Mouse (Mus musculus): ENCODE measurements around the gene Pla2g6.

The Pla2g6 gene

DNA sequence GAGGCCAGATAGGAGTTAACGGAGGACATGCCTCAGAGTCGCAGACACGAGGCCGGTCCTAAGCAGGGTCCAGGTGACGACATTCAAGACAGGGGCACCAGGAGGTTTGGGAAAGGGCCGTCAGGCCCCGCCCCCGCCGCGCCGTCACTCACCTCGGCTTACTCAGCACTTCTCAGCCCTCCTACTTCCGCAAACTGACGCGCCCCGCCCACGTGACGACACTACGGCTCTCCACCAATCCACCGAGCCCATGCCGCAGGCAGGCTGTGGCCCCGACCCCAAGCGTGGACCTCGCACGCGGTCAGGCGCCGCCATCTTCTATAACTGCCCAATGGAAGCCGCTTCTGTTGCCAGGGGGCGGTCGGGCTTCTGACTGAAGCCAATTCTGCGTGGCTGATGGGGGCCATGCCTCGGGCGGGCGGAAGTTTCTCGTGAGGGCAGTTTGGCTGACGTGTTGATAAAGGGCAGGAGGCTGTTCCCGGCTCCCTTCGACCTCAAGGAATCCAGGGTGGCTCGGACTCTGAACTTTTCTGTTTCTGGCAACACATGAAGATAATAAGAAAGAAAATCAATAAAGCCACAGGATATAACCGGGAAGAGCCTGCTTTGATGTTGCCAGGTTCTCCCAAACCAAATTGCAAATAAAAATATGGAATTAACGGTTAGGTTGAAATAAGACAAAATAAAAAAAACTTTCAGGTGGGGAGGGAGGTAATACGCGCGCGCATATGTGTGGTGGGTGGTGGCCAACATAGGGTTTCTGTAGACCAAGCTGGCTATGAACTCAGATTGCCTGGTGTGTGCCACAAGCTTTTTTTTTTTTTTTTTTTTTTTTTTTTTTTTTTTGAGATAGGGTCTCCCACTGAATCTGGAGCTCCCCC, at the start of gene Pla2g6:
TSS of gene Pla2g6 (minus strand) at position 333 of the 881 bp plus-strand sequence.
- DNase-seq, result peak; percentile 99

DNA sequence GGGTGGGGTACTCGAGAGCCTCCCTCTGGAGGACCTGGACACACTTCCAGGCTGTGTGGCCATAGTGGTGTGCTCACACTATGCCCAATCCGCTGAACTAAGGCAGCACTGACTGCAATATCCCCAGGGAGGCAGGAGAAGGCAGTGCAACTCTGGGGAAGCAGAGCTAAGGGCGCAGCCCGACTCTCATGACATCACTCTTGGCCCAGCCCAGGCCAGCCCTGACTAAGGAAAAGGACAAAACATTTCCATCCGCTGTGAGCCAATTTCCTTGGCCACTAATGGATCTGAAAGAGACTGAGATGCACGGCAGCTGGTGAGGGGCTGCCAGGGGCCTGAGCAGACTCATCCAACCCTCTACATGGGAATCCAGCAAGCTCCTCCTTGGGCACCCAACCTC, 49.5 kb upstream of the Pla2g6 start:
- peak; percentile 42 for DNase-seq

DNA sequence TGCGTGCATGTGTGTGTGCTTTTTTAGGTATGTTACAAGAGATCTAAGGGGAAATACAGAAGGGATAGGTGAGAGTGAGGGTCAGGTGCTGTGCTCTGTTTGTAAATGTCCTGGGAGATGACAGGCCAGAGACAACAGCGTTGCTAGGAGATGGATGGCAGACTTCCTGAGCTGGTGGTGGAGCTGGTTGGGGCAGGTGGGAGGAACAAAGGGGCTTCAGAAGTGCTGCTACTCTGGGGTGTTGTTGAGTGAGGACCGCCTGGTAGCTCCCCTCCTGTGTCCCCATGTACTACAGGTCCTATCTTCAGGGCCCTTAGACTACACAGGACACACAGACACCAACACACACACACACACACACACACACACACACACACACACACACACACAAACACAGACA, 46.6 kb upstream of the Pla2g6 start:
- no peak for DNase-seq

DNA sequence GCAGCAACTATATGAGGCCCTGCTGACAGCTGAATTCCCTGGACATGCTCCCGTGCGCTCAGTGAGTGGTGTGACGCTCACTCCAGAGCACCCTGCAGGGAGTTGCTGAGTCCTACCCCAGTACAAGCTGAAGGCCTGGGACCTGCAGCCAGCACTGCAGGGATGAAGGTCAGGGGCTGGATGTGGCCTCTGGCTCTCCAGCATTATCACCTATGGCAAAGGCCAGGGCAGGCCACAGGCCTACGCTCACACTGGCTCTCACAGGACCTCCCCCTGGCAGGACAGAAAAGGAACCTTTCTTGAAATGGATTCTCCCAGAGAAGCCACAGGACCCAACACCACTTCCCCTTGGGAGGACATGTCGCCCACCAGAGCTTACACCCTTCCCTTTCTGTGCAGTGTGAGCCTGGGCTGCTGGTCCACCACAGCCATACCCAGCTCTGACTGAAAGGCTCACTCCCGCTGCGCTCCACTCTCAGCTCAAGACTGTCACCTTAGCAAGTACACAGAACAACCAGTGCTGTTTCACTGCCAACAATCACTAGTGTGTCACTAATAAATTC, 42.2 kb upstream of the Pla2g6 start:
- no peak for DNase-seq

DNA sequence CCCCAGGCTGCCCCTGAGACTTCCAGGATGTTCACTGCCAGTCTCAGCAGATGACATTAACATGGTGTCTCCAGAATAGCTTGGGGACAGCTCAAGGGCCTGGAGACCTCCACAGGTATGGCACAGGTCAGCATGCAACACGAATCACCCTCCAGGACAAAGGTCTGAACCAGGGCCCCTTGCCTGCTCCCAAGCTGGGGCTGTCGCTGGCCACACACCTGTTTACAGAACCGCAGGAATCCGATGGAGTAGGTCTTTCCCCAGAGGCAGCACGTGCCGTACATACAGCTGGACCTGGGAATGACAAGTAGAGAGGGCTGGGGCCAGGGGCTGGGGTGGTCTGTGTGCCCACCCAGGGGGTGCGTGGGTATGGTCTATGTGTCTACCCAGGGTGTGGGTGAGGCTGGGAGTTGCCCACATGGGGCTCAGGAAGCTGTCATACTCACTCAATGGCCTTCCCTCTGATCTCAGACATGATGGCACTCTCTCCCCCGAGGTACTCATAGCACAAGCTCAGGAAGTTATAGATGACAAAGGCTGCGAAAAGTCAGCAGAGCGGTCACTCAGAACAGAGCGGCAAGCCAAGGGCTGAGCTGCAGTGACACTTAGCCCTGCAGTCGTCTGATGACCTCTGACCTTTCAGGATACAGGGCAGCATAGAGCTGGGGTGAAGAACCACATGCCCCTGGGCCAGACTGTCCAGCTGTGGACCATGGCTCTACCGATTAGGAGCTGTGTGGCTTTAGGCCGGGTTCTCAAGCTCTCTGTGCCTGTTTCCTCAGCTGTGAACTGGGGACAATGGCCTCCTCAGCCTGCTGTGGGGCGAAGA, 41.5 kb upstream of the Pla2g6 start:
- DNase-seq, result no peak

DNA sequence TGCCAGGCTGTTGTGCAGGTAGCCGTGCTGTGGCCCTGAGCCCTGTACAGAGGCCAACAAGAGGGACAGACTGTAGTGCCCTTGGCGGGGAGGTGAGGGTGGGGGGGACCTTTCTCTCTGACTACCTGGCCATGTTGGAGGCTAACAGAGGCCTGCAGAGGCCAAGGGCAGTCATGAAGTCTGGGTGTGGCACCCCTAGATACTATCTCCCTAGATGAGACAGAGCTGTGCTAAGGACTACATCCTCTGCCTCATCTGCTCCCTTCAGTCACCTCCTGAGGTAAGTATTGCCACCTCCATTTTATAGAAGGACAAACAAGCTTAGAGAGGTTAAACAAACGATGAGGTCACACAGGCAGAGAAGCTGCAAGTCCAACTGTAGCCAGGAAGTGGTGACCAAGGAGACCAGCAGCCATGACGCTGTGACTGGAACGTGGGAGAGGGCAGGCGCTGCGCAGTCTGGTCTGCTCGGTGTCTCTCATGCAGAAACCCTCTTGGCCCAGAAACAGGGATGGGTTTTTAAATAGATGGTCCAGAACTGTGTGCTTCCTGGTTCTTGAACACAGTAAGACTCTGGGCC, 40.8 kb upstream of the Pla2g6 start:
- DNase-seq, result no peak

DNA sequence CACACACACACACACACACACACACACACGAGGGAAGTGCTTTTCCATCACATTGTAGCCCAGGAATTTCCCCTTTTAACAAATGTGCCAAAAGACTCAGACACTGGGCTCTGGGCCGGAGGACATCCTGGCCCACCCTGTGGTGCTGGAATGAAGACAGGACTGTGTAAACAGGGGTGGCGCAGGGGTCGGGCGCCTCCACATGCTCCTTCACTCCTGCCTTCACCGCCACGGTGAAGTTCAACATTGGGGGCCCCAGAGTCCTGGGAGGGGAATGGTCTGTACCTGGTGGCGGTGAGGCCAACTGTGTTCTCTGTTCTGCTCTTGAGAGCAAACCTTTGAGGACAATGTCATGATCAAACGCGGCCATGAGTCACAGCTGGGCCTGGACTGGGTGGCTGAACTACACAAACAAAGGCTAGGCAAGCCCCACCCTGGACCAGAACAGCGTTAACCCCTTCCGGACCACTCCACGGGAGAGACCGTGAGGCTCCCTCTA, 40.2 kb upstream of the Pla2g6 start:
- no peak for DNase-seq

DNA sequence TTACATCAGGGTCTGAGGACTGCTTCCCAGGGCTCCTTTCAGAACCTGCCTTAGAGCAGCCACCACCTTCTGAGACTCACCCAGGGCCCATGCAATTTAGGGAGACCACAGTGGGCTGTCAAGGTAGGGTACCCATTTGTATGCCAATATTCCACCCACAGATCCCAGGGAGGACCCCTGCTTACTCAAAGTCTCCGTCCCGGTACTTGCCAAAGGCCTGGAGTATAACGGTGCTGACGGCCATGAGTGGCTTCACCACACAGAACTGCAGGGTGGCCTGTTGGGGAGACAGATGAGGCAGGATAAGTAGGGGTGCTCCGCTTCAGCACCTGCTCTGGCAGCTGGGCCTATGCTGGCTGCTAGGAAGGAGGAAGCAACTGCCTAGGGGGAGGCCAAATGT, 38.2 kb upstream of the Pla2g6 start:
- DNase-seq, result no peak

DNA sequence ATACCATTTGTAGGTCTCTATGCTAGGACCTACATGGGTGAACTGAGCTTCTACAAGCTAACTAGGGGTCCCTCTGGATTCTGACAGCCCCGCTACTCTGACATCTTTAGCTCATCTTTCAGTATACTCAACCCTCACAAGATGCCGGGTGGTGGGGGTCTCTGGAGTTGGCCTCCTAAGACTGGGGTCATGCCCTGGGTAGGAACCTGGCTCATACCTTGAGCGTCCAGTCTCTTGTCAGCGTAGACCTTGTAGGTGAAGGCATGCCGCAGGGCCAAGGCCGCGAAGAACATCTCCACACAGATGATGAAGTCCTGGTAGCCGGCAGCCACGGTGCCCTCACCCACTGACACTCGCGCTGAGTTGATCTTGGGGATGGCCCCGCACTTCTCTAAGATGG, 36.9 kb upstream of the Pla2g6 start:
- DNase-seq, result no peak

DNA sequence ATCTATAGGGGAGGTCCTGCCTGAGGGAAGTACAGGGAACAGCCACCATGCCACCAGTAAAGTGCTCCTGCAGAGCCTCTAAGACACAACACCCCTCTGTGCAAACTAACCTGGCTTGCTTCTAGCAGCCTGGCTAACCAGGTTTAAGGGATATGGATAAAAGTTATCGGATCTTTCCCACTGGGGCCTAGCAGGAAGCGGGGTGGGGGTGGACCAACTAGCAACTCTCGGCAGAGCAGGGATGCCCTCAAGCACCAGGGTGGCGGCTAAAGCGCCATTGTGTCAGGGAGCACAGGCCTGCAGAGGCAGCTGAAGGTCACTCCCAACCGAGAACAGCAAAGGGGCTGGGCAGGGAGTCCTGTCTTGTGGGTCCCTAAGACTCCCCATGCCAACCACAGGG, 35.9 kb upstream of the Pla2g6 start:
- no peak for DNase-seq

DNA sequence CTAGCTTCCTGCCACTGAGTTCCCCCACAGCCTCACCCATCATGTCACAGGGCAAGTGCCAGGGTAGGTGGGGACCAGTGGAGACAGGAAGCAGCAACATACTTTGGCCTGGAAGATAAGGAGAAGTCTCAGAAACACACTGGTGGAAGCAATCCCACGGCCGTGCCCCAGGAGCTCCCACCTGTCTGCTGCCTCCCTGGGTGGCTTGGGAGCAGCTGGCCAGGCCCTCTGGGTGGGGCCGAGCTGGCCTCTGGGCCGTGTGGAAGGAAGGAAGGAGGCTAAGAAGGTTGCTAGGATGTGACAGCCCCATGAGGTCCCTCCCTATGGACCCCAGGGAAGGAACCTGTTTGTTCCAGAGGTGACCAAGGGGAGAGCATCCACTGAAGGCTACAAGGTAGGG, 32.8 kb upstream of the Pla2g6 start:
- DNase-seq, result no peak

DNA sequence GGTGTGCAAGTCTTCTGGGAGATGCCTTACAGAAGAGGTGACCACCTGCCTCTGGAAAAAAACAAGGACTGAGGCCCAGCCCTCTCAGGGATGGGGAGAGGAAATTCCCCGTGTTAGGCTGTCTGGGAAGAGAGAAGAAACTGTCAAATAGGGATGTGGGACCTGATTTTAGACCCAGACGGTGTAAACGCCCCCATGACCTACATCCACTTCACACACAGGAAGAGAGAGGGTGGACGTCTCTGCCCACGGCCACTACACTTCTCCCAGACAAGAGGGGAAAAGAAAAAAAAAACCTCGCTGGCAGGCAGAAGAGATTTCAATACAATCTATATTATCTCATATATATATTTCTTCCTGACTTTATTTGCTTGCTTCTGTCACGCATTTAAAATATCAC, 32.2 kb upstream of the Pla2g6 start:
- no peak for DNase-seq

DNA sequence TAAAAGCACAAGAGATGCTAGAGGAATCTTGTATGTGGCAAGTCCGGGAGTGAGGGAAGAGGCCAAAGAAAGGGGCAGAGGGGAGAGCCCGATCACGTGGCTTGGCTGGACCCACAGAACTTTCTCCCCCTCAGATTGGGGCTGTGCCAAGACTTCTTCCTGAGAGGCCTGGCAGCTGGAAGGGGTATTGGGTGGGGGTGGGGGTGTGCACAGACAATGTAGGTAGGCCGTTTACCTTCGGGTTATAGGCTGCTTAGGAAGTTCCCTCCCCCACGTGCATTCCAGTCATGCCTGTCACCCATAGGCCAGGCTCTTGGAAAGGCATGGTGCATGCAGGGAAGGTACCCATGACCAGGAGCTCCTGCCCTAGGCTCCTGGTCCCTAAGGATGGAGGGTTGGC, 31.8 kb upstream of the Pla2g6 start:
- no peak for DNase-seq

DNA sequence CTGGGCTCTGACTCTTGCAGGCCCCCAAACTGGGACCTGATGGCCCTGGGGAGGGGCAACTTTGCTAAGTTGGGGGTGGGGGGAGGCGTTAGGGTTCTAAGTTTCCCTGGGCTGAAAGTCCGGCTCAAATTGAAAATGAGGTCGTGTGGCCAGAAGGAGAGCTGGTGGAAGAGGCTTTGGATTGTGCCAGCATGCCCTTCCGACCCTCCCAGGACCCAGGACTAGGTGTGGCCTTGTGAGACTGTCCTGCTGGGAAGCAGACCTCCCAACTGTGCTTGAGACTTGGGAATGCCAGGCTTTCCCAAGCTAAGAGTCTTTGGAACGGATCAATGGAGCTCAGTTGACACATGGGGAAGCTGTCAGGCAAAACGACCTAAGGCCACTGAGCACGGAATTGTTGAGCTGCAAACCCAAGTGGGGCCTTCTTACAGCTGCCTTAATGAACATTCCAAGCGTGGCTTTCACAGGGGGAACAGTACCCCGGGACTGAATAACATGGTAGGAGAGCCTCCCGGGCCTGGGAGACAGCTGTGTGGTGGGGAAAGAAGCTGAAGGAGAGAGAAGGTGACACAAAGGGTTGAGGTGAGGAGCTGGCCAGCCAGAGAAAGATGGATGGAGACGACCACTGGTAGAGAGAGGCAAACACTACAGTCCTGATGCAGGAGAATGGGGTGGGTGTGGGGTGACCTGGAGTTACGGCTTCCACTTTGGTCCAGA, 29.9 kb upstream of the Pla2g6 start:
- DNase-seq, result no peak

DNA sequence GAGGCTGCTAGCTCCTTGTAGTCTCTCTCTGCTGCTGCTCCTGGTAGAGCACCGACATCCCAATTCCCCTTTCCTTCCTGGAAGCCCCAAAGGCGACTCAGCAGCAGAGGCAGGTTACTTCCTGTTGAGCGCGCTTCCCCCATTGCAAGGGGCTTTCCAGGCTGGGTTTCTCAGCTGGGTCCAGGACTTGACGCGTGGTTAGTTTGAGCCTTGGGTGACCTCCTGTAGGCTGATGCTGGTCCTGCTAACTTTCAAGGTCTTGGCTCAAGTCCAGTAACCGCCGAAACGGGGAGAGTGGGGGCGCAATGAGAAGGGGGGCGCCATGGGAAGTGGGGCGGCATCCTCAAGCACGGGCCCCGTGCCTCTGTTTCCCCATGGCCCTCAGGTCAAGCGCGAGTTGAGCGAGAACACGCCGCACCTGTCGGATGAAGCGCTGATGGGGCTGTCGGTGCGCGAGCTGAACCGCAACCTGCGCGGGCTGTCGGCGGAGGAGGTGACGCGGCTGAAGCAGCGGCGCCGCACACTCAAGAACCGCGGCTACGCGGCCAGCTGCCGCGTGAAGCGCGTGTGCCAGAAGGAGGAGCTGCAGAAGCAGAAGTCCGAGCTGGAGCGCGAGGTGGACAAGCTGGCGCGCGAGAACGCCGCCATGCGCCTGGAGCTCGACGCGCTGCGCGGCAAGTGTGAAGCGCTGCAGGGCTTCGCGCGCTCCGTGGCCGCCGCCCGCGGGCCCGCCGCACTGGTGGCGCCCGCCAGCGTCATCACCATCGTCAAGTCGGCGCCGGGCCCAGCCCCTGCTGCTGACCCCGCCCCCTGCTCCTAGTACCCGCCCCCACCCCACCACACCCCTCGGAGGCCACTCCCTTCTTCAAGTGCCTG, 29.1 kb upstream of the Pla2g6 start:
- DNase-seq, result no peak

DNA sequence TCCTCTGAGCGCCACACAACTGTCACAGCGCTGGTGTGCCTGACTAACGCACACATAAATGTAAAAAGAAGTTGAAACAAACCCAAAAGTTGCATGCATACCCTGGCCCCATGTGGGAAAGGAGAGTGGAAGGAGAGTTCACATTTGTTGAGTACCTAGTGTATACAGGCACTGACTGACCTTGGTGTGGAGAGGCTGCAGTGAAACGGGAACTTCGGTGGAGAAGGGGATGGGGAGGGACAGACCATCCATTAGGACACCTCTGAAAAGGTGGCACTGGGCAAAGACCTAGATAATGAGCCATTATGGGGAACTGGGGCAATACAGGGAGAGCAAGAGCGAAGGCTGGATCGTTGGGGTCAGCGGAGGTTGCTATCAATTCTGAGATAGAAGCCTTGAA, 28.3 kb upstream of the Pla2g6 start:
- DNase-seq, result no peak

DNA sequence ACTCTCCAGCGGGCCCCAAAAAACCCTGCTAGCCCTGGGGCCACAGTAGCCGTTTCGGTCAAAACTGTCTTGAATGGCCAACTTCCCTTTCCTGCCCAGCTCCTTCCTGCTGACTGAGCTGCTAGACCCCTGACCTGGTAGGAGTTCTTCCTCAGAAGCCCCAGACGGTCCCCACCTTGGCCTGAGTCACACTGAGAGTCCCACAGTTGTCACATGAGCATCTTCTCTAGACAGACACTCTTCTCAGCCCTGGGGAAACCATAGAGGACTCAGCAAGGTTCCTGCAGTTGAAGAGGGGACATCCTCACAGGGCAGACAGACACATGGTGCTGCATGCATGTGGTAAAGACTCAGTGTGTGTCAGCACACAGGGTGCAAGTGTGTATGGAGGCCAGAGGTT, 26.4 kb upstream of the Pla2g6 start:
- DNase-seq, result no peak

DNA sequence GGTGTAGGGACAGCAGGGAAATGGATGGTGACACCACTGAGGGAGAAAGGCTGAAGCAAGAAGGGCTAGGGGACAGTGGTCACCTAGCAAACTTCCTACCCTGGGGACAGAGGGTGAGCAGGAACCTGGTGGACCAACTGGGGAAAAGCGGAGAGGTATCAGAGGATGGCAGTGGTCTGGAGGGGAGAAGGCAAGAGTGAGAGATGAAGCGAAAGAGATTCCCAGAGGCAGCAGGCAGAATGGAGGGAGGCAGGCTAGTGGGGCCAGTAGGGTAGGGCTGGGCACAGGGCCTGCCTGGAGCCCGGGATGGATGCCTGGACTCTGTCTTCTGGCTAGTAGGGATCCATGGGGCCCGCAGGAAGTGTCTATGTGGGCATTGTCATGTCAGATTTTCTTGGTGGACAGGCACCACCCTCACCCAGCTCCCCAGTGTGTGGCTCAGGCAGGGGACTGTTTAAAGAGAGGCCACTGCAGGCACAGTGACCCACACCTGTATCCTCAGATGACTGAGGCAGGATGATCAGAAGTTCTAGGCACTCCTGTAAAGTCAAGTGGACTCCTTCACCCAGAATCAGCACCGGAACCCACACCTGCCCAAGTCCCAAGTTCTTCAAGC, 25.6 kb upstream of the Pla2g6 start:
- DNase-seq, result no peak

DNA sequence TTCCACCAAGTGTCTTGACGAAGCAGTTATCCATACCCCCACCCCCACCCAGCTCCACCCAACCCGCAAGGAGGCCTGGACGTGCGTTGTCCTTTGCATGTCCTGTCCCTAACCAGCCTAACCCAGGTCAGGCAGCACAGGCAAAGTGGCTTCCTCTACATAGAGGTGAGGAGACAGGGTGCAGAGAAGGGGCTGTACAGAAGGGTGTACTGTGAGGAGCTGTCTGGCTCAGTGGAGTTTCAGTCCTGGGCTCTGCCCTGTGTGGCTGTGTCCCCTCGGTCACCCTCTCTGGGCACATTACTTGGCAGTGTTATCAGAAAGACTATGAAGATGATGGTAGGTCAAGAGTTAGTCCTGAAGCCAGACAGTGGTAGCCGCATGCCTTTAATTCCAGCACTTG, 24.3 kb upstream of the Pla2g6 start:
- DNase-seq, result no peak

DNA sequence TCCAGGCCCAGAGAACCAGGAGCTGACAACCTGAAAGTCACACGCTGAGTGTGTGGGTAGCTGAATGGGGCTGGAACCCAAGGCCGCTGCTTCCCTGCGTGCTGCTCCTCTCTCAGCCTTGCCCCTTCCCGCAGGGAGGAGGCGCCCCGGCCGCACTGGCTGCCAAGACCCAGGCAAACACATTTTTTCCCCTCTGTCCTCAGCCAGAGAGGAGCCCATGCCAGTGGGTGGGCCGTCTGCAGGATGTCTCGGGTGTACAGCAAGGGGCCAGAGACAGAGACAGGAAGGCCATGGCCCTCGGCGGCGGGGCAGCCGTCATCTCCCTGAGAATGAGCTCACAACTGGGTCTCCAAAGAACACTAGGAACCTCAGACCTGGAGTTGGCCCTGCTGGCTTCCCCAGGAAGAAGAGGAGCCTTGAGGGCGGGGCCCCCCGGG, 23.2 kb upstream of the Pla2g6 start:
- no peak for DNase-seq

DNA sequence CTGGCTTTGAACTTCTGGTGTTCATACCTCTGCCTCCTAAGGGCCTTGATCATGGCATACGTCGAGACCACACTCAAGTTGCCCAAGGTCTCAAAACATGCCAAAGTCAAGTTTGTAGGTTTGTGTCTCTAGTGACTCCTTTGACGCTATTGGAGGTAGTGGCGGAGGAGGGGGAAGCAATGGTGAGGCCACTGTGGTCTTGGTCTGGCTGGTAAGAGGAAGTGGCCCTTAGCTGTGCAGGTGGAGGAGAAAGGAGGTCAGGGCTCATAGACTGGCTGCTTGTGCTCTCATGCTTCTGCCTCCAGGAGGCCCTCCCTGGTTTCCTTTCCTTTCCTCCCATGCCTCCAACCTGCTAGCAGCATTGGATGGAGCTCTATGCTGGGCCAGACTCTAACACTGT, 22.7 kb upstream of the Pla2g6 start:
- DNase-seq, result no peak
